Mouse (Mus musculus) MEL (cell line): ENCODE measurements around the gene Ctsd. TPM values are rescaled to one million over a fixed set of nuclear protein-coding genes. Genes with fewer than 3 reads are reported as not detected.
A peak's percentile ranks its signal among the peaks of the same experiment; 100 is the strongest.

Experiments
- DNase-seq: peaks from one replicate; pipeline ENCODE4 v3.0.0; 2011; ENCODE audit warnings: low read depth, low spot score
- H3K27ac ChIP-seq: 2 replicates; pipeline ENCODE4 v1.5.1; 2012; ENCODE audit warnings: low read depth, mild to moderate bottlenecking, control low read depth, low read length, moderate library complexity; ENCODE audit not compliant: control insufficient read depth
- H3K27me3 ChIP-seq, 2 experiments: fragments of 150-350 bp in 1 of 2; sonication (generic) in 1 of 2; 2 replicates each; pipeline ENCODE4 v1.6.1; 2012; ENCODE audit warnings: low read length in 2 of 2, mild to moderate bottlenecking in 2 of 2, improper control_type of control experiment in 1 of 2, moderate library complexity in 1 of 2; ENCODE audit not compliant: insufficient read depth in 2 of 2, control insufficient read depth in 1 of 2
- H3K36me3 ChIP-seq, 2 experiments: 2 replicates each; pipeline ENCODE4 v1.6.1; 2012 to 2014; ENCODE audit warnings: low read length in 2 of 2, improper control_type of control experiment in 1 of 2, inconsistent platforms in 1 of 2, mild to moderate bottlenecking in 1 of 2; ENCODE audit not compliant: insufficient read depth in 2 of 2, control insufficient read depth in 1 of 2
- H3K4me1 ChIP-seq, 2 experiments: fragments of 150-350 bp in 1 of 2; sonication (generic) in 1 of 2; 2 replicates each; pipeline ENCODE4 v1.6.1; 2012; ENCODE audit warnings: low read length in 2 of 2, improper control_type of control experiment in 1 of 2, mild to moderate bottlenecking in 1 of 2; ENCODE audit not compliant: insufficient read depth in 2 of 2, control insufficient read depth in 1 of 2
- H3K4me3 ChIP-seq, 2 experiments: fragments of 150-350 bp in 1 of 2; sonication (generic) in 1 of 2; 2 replicates each; pipeline ENCODE4 v1.5.1; 2012; ENCODE audit warnings: low read depth in 2 of 2, low read length in 2 of 2, mild to moderate bottlenecking in 2 of 2, moderate library complexity in 2 of 2, control low read depth in 1 of 2, improper control_type of control experiment in 1 of 2; ENCODE audit not compliant: control insufficient read depth in 1 of 2, insufficient read depth in 1 of 2
- H3K79me2 ChIP-seq: 2 replicates; pipeline ENCODE4 v1.6.1; 2012; ENCODE audit warnings: mild to moderate bottlenecking, low read length, moderate library complexity; ENCODE audit not compliant: control insufficient read depth, poor library complexity, insufficient read depth
- H3K9ac ChIP-seq: 2 replicates; pipeline ENCODE4 v1.6.1; 2012; ENCODE audit warnings: low read depth, mild to moderate bottlenecking, control low read depth, low read length, moderate library complexity; ENCODE audit not compliant: control insufficient read depth, poor library complexity, severe bottlenecking
- H3K9me3 ChIP-seq: fragments of 150-350 bp; sonication (generic); replicated peaks from 2 replicates; pipeline ENCODE4 v1.6.1; 2012; ENCODE audit warnings: mild to moderate bottlenecking, low read length, improper control_type of control experiment, moderate library complexity; ENCODE audit not compliant: insufficient read depth
- CHD1 ChIP-seq: IDR thresholded peaks from 2 replicates; pipeline ENCODE4 v1.6.1; 2012; ENCODE audit warnings: low read depth, mild to moderate bottlenecking, inconsistent platforms, low read length, improper control_type of control experiment
- CHD2 ChIP-seq: IDR thresholded peaks from 2 replicates; pipeline ENCODE4 v1.6.1; 2011; ENCODE audit warnings: low read length, improper control_type of control experiment
- EP300 ChIP-seq, 2 experiments: IDR thresholded peaks; 2 replicates each; pipeline ENCODE4 v1.6.1; 2011; ENCODE audit warnings: improper control_type of control experiment in 2 of 2, low read length in 2 of 2, low read depth in 1 of 2, mild to moderate bottlenecking in 1 of 2
- ETS1 ChIP-seq: IDR thresholded peaks from 2 replicates; pipeline ENCODE4 v1.6.1; 2012; ENCODE audit warnings: low read depth, mild to moderate bottlenecking, inconsistent platforms, low read length, improper control_type of control experiment, moderate library complexity
- GATA1 ChIP-seq: IDR thresholded peaks from 2 replicates; pipeline ENCODE4 v1.6.1; 2011; ENCODE audit warnings: low read depth, low read length, improper control_type of control experiment
- MAX ChIP-seq: IDR thresholded peaks from 2 replicates; pipeline ENCODE4 v1.6.1; 2011; ENCODE audit warnings: low read length, improper control_type of control experiment
- MXI1 ChIP-seq: IDR thresholded peaks from 2 replicates; pipeline ENCODE4 v1.6.1; 2011; ENCODE audit warnings: mild to moderate bottlenecking, low read depth, low read length, improper control_type of control experiment
- MYB ChIP-seq: IDR thresholded peaks from 2 replicates; pipeline ENCODE4 v1.6.1; 2011; ENCODE audit warnings: mild to moderate bottlenecking, low read depth, low read length, improper control_type of control experiment
- MYC ChIP-seq: IDR thresholded peaks from 2 replicates; pipeline ENCODE4 v1.6.1; 2011; ENCODE audit warnings: low read depth, mild to moderate bottlenecking, low read length, improper control_type of control experiment, moderate library complexity
- NELFE ChIP-seq: IDR thresholded peaks from 2 replicates; pipeline ENCODE4 v1.6.1; 2011; ENCODE audit warnings: low read depth, low read length, improper control_type of control experiment
- NRF1 ChIP-seq: IDR thresholded peaks from 2 replicates; pipeline ENCODE4 v1.6.1; 2014; ENCODE audit warnings: low read depth, mild to moderate bottlenecking, inconsistent platforms, low read length, improper control_type of control experiment, moderate library complexity; ENCODE audit not compliant: poor library complexity, insufficient read depth, severe bottlenecking
- POLR2A ChIP-seq, 2 experiments: IDR thresholded peaks; 2 replicates each; pipeline ENCODE4 v1.6.1; 2011 to 2012; ENCODE audit warnings: low read length in 2 of 2, mild to moderate bottlenecking in 2 of 2, control low read depth in 1 of 2, improper control_type of control experiment in 1 of 2, low read depth in 1 of 2, moderate library complexity in 1 of 2; ENCODE audit not compliant: control insufficient read depth in 1 of 2, insufficient read depth in 1 of 2, poor library complexity in 1 of 2
- POLR2AphosphoS2 ChIP-seq: IDR thresholded peaks from 2 replicates; pipeline ENCODE4 v1.6.1; 2011; ENCODE audit warnings: low read length, improper control_type of control experiment
- RAD21 ChIP-seq: IDR thresholded peaks from 2 replicates; pipeline ENCODE4 v1.6.1; 2011; ENCODE audit warnings: mild to moderate bottlenecking, low read depth, low read length, improper control_type of control experiment
- TBP ChIP-seq: IDR thresholded peaks from 2 replicates; pipeline ENCODE4 v1.8.0; 2011; ENCODE audit warnings: low read depth, low read length, improper control_type of control experiment
- USF1 ChIP-seq: IDR thresholded peaks from 2 replicates; pipeline ENCODE4 v1.6.1; 2014; ENCODE audit warnings: low read depth, mild to moderate bottlenecking, inconsistent platforms, low read length, improper control_type of control experiment, moderate library complexity
- USF2 ChIP-seq, 2 experiments: IDR thresholded peaks; 2 replicates each; pipeline ENCODE4 v1.6.1; 2011 to 2012; ENCODE audit warnings: improper control_type of control experiment in 2 of 2, low read length in 2 of 2, borderline replicate concordance in 1 of 2, inconsistent platforms in 1 of 2, low read depth in 1 of 2, mild to moderate bottlenecking in 1 of 2; ENCODE audit not compliant: insufficient read depth in 1 of 2
- ZC3H11A ChIP-seq: IDR thresholded peaks from 2 replicates; pipeline ENCODE4 v1.6.1; 2012; ENCODE audit warnings: low read depth, mild to moderate bottlenecking, inconsistent platforms, low read length, improper control_type of control experiment
- ZKSCAN1 ChIP-seq: IDR thresholded peaks from 2 replicates; pipeline ENCODE4 v1.6.1; 2012; ENCODE audit warnings: low read depth, mild to moderate bottlenecking, inconsistent platforms, low read length, improper control_type of control experiment, moderate library complexity
- ZMIZ1 ChIP-seq: IDR thresholded peaks from 2 replicates; pipeline ENCODE4 v1.6.1; 2012; ENCODE audit warnings: low read depth, mild to moderate bottlenecking, inconsistent platforms, low read length, improper control_type of control experiment, moderate library complexity
- polyA plus RNA-seq, 2 experiments: library from polyadenylated mRNA; stranded (reverse) in 1 of 2; unstranded in 1 of 2; fragments of >175 nt in 1 of 2; fragments of >200 nt in 1 of 2; gene quantifications; 2 replicates each; pipeline versions ENCODE4 v1.2.1 to v1.2.4; 2012; ENCODE audit warnings: low replicate concordance in 2 of 2, low read depth in 1 of 2; ENCODE audit not compliant: insufficient read length in 2 of 2, insufficient read depth in 1 of 2, missing spikeins in 1 of 2
- total RNA-seq: library from RNA; depleted of rRNA; stranded (reverse); fragments of 300-350 nt; gene quantifications from 2 replicates; pipeline ENCODE4 v1.2.3, GENCODE M21; 2012

Ctsd gene
- total and polyA plus RNA-seq, 3 experiments, result 89.3 to 179 (median 115) TPM

DNA sequence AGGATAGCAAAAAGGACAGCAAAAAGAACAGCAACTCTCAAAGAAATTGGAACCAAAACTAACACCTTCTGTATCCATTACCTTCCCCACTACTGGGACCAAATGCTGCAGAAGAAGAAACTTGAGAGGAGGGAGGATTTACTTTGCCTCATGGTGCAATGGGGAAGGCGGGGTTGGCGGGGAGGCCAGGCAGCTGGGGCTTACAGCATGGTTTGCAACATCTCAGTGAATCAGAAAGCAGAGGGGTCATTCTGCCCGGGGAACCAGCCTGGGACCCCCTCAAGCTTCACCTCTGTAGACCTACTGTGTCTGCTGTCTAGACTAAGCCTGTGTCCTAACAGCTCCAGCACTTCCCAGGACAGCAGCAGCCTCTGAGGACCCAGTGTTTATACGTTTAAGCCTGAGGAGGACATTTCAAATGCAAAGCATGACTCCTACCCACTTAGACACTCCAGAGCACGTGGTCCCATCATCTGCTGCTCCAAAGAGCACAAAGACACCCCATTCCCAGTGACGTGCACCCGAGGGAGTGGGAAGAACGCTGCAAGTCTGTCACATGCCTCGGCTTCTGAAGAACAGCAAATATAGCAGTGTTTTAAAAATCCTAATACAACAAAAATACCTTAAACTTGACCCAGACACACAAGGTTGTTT lies 38.4 kb downstream of the Ctsd start:
- H3K9ac ChIP-seq, result no peak overlapping the region
- H3K36me3 ChIP-seq, result peaks cover 0 to 30% of the 10 kb centered on the region in 2 experiments; a peak in 2 of 4 replicates
- TF ChIP-seq ZMIZ1 (no peak), MYB (no peak), EP300 (IDR thresholded peaks at IDR 0.05; ENCODE audit: low read depth in 1 of 2, low read length in 2 of 2) (no peak), NRF1 (no peak), USF2 (IDR thresholded peaks at IDR 0.05; ENCODE audit: borderline replicate concordance in 1 of 2, insufficient read depth in 1 of 2, low read depth in 1 of 2, low read length in 2 of 2) (no peak), MAX (no peak)
- TF ChIP-seq, all 39 proteins: peak for 0
- Histone ChIP-seq H3K4me1 (peaks cover 23 to 27% of the 10 kb centered on the region in 2 experiments), H3K79me2 (no peaks in the 10 kb centered on the region), H3K27ac (no peak overlapping the region), H3K27me3 (no peaks in the 10 kb centered on the region), H3K4me3 (no peak overlapping the region), H3K9me3 (no peaks in the 10 kb centered on the region)
- no peak for DNase-seq

DNA sequence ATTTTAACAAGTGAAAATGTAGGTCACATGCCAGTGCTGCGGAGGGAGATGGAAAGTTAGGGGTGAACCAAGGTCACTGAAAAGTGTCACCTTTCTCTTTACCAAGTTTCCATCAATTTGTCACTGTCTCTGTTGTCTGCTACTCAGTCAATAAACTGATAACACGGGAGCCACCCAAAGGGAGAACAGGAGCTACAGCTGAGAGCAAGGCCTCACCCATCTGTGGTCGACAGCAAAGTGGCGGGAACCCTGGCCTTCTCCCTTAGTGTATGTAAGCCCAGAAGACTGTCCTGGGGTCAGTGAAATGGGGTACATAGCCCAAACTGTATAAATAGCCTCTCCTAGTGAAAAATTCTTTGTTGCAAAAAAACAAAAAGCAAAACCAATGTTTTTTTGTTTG lies 40.3 kb downstream of the Ctsd start:
- Histone ChIP-seq H3K27ac (no peak overlapping the region), H3K4me1 (peaks cover 14 to 16% of the 10 kb centered on the region in 2 experiments), H3K36me3 (peaks cover 0 to 16% of the 10 kb centered on the region in 2 experiments; a peak in 2 of 4 replicates), H3K79me2 (no peaks in the 10 kb centered on the region), H3K4me3 (no peak overlapping the region), H3K9me3 (no peaks in the 10 kb centered on the region), H3K9ac (no peak overlapping the region), H3K27me3 (no peaks in the 10 kb centered on the region)
- no peak for DNase-seq
- TF ChIP-seq RAD21 (no peak), ETS1 (peak; percentile 55), MXI1 (no peak), CHD2 (no peak)

DNA sequence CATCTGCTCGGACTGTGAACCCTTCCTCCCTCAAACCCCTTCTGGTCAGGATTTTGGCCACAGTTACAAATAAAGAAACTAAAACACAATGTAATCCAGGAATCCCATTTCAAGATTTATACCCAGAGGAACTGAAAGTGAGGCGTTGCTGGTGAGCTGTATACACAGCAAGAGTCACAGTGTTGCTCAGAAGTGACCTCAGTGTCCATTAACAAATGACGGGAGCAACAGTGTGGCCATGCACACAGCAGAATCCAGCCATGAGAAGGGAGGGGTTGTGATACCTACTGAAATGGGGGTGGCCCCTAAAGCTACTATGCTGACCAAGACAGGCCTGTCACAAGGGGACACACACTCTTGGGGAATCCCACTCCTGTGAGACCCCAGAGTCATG lies 45.6 kb downstream of the Ctsd start:
- no peak overlapping the region for H3K4me3 ChIP-seq
- TF ChIP-seq ZKSCAN1 (no peak), CHD1 (no peak), MAX (no peak), ZC3H11A (no peak), POLR2AphosphoS2 (no peak), NELFE (no peak), USF1 (no peak), USF2 (IDR thresholded peaks at IDR 0.05; ENCODE audit: borderline replicate concordance in 1 of 2, insufficient read depth in 1 of 2, low read depth in 1 of 2, low read length in 2 of 2) (no peak), MXI1 (no peak), ZMIZ1 (no peak), TBP (no peak), MYC (no peak), MYB (no peak), GATA1 (no peak), POLR2A (IDR thresholded peaks at IDR 0.05; ENCODE audit: control insufficient read depth in 1 of 2, insufficient read depth in 1 of 2, low read depth in 1 of 2, low read length in 2 of 2, poor library complexity in 1 of 2) (no peak)
- TF ChIP-seq, all 39 proteins: peak for 0
- H3K36me3 ChIP-seq, result no peaks in the 10 kb centered on the region
- no peak overlapping the region for H3K27ac ChIP-seq
- H3K79me2 ChIP-seq, result no peaks in the 10 kb centered on the region
- H3K9me3 ChIP-seq, result no peaks in the 10 kb centered on the region
- no peak overlapping the region for H3K9ac ChIP-seq
- 0 out of 4 replicates have a peak, but pooled peaks cover 2 to 9% of the 10 kb centered on the region in 2 experiments for H3K4me1 ChIP-seq
- H3K27me3 ChIP-seq, result no peaks in the 10 kb centered on the region
- no peak for DNase-seq
